Mouse (Mus musculus) gastrocnemius, adult 2 months (tissue): ENCODE measurements around the gene Ncoa4. TPM values are rescaled to one million over a fixed set of nuclear protein-coding genes. Genes with fewer than 3 reads are reported as not detected.
"Not testable (repeated sequence)": the region's sequence is repeated elsewhere in the genome, so short reads cannot be mapped to it uniquely, and the experiment has no call there.

Experiments
- DNase-seq: peaks from one replicate; pipeline ENCODE4 v3.0.0; 2022
- H3K27ac ChIP-seq: fragments of 200-600 bp; 2 replicates; pipeline ENCODE4 v1.8.1; 2022; ENCODE audit warnings: mild to moderate bottlenecking
- H3K4me3 ChIP-seq: fragments of 200-600 bp; 2 replicates; pipeline ENCODE4 v1.8.1; 2022; ENCODE audit warnings: mild to moderate bottlenecking, moderate library complexity
- CTCF ChIP-seq: fragments of 200-600 bp; IDR thresholded peaks from 2 replicates; pipeline ENCODE4 v1.8.1; 2022; ENCODE audit warnings: antibody characterized with exemption, mild to moderate bottlenecking, moderate library complexity
- intact Hi-C: fragments of 180-260 bp; cut with DNase I; formaldehyde crosslinking; loops from one replicate; pipeline ENCODE4 v1.15.1; 2025
- total RNA-seq, 2 experiments: library from RNA; stranded (reverse); gene quantifications; 2 replicates each; pipeline ENCODE4 v1.2.3; 2021

Ncoa4 gene
- total RNA-seq, 2 experiments from 2014 or later, result 60.8 to 77.6 TPM

- Histone ChIP-seq H3K4me3 (no peak overlapping the region), H3K27ac (peak overlapping the region; percentile 78; the same call in 1 of the 2 replicates)
- intact Hi-C loops, result no loop called here
- no peak for TF ChIP-seq CTCF
- DNase-seq, result no peak
Measured at GRCm38 (mm10) chr14:32164173-32165051, 4.7 kb downstream of the Ncoa4 start.

- TF ChIP-seq CTCF, result peak; percentile 24; the same call in 1 of the 2 replicates
- H3K27ac ChIP-seq, result peak overlapping the region; percentile 78
- intact Hi-C loops, result no loop called here
- H3K4me3 ChIP-seq, result peak overlapping the region; percentile 77
- peak; percentile 83 for DNase-seq
Measured at GRCm38 (mm10) chr14:32165278-32166061, 5.8 kb downstream of the Ncoa4 start.

- TF ChIP-seq CTCF, result no peak
- DNase-seq, result no peak
- intact Hi-C loops, result no loop called here
- peak overlapping the region; percentile 77 for H3K4me3 ChIP-seq
- H3K27ac ChIP-seq, result peak overlapping the region; percentile 78; the same call in 1 of the 2 replicates
Measured at GRCm38 (mm10) chr14:32166062-32166441, 6.4 kb downstream of the Ncoa4 start.

- intact Hi-C loops, result no loop called here
- DNase-seq, result no peak
- no peak for TF ChIP-seq CTCF
- Histone ChIP-seq H3K4me3 (no peak overlapping the region), H3K27ac (no peak overlapping the region)
Measured at GRCm38 (mm10) chr14:32166840-32167239, 7.2 kb downstream of the Ncoa4 start.

GRCm38 (mm10) chr14:32167326-32167725, 7.7 kb downstream of the Ncoa4 start:
- TF ChIP-seq CTCF, result no peak
- DNase-seq, result no peak
- intact Hi-C loops, result no loop called here
- H3K27ac ChIP-seq, result no peak overlapping the region
- no peak overlapping the region; the same call in 1 of the 2 replicates for H3K4me3 ChIP-seq

- no peak for TF ChIP-seq CTCF
- Histone ChIP-seq H3K4me3 (no peak overlapping the region), H3K27ac (0 out of 2 replicates have a peak overlapping the region, but pooled peaks have one; percentile 2)
- intact Hi-C loops, result no loop called here
- no peak for DNase-seq
Measured at GRCm38 (mm10) chr14:32168653-32169231, 9.1 kb downstream of the Ncoa4 start.

- Histone ChIP-seq H3K4me3 (no peak overlapping the region), H3K27ac (no peak overlapping the region)
- intact Hi-C loops, result no loop called here
- no peak for DNase-seq
- no peak for TF ChIP-seq CTCF
Measured at GRCm38 (mm10) chr14:32170137-32170536, 10.5 kb downstream of the Ncoa4 start.

GRCm38 (mm10) chr14:32175310-32175709, 15.6 kb downstream of the Ncoa4 start:
- no peak for DNase-seq
- no peak for TF ChIP-seq CTCF
- Histone ChIP-seq H3K27ac (no peak overlapping the region), H3K4me3 (no peak overlapping the region)
- intact Hi-C loops, result no loop called here

GRCm38 (mm10) chr14:32176590-32176989, 16.9 kb downstream of the Ncoa4 start:
- H3K4me3 ChIP-seq, H3K27ac ChIP-seq, intact Hi-C loops, DNase-seq: not testable (repeated sequence)

- intact Hi-C loops, result no loop called here
- TF ChIP-seq CTCF, result no peak
- H3K27ac ChIP-seq, result no peak overlapping the region
- DNase-seq, result no peak
- H3K4me3 ChIP-seq, result no peak overlapping the region
Measured at GRCm38 (mm10) chr14:32179393-32180195, 19.9 kb downstream of the Ncoa4 start.

GRCm38 (mm10) chr14:32180861-32181260, 21.2 kb downstream of the Ncoa4 start:
- DNase-seq, result no peak
- H3K27ac ChIP-seq, result no peak overlapping the region
- no peak for TF ChIP-seq CTCF
- no peak overlapping the region for H3K4me3 ChIP-seq
- intact Hi-C loops, result no loop called here

- intact Hi-C loops, result no loop called here
- TF ChIP-seq CTCF, result no peak
- Histone ChIP-seq H3K27ac (no peak overlapping the region), H3K4me3 (no peak overlapping the region)
- DNase-seq, result no peak
Measured at GRCm38 (mm10) chr14:32183846-32184245, 24.2 kb downstream of the Ncoa4 start.
